Mouse (Mus musculus): ENCODE data around the gene Tgfbr1.
"Not testable (repeated sequence)": the region's sequence is repeated elsewhere in the genome, so short reads cannot be mapped to it uniquely, and the experiment has no call there.

Gene Tgfbr1

GRCm38 (mm10) chr4:47349759-47350158 lies 3.3 kb upstream of the Tgfbr1 start:
- no peak for DNase-seq

DNA sequence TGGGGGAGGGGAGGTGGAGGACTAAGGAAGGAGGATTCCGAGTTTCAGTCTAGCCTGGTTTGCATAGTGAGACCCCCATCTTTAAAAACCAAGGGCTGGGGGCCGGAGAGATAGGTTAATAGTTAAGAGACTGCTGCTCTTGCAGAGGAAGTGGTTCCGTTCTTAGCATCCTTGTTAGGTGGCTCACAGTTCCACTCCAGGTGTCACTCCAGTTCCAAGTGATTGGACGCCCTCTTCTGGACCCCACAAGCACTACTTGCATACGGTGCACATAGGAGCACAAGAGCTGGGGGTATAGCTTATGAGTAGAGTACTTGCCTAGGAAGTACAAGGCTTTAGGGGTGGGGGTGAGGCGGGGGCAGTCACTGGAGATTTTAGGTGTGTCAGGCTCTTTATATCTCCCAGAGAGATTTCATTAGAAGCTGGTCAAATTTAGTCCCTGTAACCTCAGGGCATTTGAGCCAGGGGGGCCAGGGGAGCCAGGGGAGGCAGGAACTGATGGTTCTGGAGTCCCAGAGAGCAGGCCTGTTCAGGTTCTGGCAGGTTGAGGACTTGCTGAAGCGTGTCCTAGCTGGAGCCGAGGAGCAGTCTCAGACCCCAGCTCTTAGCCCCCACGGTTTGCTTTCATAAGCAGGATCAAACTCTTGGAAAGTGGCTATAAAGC lies 1.5 kb upstream of the Tgfbr1 start:
- no peak for DNase-seq

DNA sequence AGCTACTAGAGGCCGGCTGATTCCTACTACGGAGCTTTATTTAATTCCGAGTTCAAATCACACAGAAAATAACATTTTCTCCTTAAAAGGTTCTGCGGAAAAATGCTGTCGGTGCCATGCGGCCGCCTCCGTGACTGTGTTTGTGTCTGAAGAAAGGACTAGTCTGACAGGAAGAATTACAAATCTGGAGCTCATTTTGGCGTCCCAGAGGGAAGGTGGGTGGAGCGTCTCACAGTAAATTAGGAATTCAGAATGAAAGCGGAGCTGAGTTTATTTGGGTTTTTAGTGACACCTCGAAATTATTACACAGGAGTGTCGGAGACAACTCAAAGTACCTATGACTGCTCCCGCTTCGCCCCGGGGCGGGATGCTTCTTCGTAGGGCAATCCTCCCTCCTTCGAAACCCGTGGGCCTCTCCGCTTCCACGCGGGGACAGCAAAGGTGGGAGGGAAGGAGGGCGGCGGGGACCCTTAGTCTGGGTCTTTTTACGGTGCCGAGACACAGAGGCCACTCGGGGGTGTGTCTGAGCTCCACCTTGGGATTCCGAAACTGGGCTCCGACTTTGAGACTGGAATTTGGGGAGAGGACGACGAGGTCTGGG lies 861 bp upstream of the Tgfbr1 start:
- peak; percentile 87 for DNase-seq

- DNase-seq = peak; percentile 6
These were observed 542 bp downstream of the Tgfbr1 start for GRCm38 (mm10) chr4:47353416-47354111.

- DNase-seq = no peak
These were observed 1.3 kb downstream of the Tgfbr1 start for GRCm38 (mm10) chr4:47354304-47354703.

- DNase-seq = no peak
These were observed 9.6 kb downstream of the Tgfbr1 start for GRCm38 (mm10) chr4:47362662-47363061.

DNA sequence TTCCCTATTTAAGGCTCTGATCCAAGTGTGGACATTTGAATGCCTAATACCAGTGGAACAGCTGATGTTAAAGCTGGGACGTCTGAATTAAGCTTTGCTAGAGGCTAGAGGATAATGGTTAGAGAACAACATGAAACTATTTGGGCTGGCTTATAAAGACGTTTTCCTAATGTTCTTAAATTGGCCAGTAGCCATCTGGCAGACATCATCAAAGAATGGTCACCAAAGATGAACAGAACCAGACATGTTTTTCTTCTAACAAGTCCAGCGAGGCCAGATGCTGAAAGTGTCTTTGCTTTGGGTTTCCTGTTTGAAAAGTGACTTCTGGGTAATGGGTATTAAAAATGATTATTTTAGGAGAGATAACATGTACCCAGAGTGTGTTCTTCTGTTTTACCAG lies 10.1 kb downstream of the Tgfbr1 start:
- no peak for DNase-seq

GRCm38 (mm10) chr4:47368717-47369116 lies 15.7 kb downstream of the Tgfbr1 start:
- no peak for DNase-seq

- no peak for DNase-seq
These were observed 25.7 kb downstream of the Tgfbr1 start for GRCm38 (mm10) chr4:47378716-47379115.

DNA sequence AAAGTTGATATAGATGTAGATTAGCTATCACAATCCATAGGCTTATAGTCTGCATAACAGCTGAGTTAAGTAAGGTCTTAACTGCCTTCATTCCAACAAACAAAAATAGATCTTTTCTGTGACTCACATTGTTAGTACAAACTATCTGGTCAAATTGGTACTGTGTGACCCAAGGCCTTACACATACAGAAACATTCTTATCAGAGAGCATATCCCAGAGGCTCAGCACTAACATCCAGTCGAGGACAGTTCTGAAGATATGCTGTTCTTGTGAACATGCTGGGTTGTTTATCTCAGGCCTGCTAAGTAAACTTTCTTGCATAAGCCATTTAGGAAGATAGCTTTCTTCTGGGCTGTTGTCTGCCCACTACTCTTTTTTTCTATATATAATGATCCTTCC lies 29.4 kb downstream of the Tgfbr1 start:
- DNase-seq = no peak

DNA sequence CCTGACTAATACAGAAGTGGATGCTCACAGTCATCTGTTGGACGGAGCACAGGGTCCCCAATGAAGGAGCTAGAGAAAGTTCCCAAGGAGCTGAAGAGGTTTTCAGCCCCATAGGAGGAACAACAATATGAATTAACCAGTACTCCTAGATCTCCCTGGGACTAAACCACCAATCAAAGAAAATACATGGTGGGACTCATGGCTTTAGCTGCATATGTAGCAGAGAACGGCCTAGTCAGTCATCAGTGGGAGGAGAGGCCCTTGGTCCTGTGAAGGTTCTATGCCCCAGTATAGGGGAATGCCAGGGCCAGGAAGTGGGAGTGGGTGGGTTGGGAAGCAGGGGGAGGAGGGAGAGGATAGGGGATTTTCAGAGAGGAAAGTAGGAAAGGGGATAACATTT lies 38.9 kb downstream of the Tgfbr1 start:
- not testable (repeated sequence) for DNase-seq

GRCm38 (mm10) chr4:47396251-47396650 lies 43.2 kb downstream of the Tgfbr1 start:
- no peak for DNase-seq

DNA sequence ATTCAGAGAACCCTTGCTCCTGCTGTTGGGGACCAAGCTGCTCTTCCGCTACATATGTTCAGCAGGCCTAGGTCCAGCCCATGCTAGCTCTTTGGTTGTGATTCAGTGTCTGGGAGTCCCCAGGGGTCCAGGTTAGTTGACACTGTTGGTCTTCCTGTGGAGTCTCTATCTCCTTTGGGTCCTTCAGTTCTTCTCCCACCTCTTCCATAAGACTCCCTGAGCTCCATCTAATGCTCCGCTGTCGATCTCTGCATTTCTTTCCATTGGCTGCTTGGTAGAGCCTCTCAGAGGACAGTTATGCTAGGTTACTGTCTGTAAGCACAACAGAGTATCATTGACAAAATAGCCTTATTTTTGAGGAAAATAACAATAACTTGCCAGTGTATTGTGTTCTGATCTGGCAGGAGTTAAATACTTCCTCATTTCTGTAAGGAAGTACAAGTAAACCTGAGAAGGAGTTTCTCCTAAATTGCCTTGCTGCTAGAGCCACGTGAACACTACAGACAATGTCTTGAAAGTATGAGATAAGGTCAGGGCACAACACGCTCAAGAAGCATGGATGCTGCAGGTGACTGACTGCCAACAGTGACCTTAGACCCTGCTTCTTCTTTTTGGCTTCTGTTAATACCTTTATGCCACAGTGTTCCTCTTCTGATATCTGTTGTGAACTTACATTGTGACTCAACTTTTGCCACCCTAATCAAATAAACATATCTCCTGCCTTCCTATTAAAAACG lies 45.1 kb downstream of the Tgfbr1 start:
- DNase-seq = no peak

DNA sequence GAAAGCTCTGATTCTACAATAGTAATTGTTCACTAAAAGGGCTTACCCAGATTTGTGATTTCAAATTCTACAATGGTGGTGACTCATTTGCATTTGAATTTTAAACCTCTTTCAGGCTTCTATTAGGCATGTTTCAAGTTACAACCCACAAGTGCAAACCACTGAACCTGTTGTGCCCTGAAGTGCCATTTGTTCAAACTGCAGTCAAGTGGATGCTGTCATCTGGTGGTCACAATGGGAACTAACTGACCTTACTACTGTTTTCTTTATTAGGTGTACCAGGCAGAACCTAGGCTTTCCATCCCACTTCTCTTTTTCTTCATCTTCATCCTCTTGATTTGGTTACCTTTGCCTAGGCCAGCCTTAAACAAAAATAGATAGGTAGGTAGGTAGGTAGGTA lies 46.8 kb downstream of the Tgfbr1 start:
- peak; percentile 15 for DNase-seq

GRCm38 (mm10) chr4:47400314-47400713 lies 47.3 kb downstream of the Tgfbr1 start:
- DNase-seq = no peak

DNA sequence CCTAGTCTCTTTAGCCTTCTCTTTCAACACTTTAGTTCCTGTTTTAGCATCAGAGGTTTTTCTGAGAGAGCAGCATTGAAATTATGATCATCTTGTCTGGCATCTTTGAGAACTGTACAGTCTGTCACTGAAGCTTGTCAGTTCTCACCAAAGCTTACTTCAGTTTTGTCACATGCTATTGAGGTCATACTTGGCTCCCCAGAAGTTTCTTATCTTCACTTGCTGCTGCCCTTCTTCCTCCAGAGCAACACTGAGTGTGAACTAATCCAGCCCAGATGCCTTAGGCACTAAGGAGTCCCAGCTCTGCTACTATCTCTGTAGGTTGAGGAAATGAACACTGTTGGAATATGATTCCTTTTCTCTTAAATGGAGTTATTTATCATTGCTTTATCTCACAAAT lies 49.2 kb downstream of the Tgfbr1 start:
- DNase-seq = no peak

DNA sequence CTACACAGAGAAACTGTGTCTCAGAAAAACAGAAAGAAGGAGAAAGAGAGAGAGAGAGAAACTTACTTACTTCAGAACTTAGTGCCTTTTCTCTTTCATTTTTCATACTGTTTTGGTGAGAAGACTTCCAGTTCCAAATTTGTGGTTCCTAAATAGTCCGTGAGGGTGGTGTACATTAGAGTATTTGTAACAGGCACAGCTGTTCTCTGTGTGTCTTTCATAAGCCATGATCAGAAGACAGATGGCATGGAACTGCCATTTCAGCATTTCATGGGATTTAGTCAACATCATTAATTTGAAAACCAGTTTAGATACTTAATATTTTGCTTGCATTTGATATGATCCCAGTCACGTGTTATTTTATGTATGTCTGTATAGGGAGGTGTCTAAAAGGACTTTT lies 51.5 kb downstream of the Tgfbr1 start:
- DNase-seq = no peak

DNA sequence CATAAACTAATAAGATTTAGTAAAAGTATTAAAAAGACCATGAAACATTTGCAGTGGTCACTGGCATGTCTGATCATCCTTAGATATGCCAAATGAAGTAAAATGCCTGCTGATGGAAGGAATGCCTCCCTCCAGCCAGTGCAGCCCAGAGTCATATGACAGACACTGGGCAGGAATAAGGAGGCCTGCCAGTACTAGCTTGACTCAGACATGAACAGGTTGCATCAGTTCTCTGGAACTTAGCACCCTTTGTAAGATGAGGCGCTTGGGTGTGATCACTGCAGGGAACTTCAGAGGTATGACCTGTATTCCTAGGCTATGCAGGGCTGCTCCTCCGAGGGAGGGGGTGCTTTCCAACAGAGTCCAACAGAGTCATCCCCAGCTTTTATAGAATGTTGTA lies 54.1 kb downstream of the Tgfbr1 start:
- no peak for DNase-seq

GRCm38 (mm10) chr4:47417871-47418270 lies 64.8 kb downstream of the Tgfbr1 start:
- no peak for DNase-seq

GRCm38 (mm10) chr4:47419268-47419973 lies 66.4 kb downstream of the Tgfbr1 start:
- DNase-seq = no peak

DNA sequence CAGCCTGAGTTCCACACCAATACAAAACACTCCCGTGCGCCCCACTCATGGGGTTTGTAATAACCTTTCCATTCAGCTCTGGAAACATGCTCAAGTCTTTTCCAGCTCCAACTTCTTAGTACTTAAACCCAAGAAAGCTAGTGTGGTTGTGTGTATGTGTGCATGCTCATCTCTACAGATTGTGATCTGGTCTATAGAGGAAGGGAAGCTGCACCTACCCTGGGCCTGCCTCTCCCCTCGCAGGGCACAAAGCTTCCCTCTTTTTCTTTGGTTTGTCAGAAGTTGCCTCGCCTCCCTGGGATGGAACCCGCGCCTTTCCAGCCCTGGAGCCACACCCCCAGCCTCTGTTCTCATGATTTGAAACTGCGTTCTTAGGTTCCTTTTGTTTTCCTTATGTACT lies 67.2 kb downstream of the Tgfbr1 start:
- no peak for DNase-seq

- no peak for DNase-seq
These were observed 69.2 kb downstream of the Tgfbr1 start for GRCm38 (mm10) chr4:47422194-47422593.

DNA sequence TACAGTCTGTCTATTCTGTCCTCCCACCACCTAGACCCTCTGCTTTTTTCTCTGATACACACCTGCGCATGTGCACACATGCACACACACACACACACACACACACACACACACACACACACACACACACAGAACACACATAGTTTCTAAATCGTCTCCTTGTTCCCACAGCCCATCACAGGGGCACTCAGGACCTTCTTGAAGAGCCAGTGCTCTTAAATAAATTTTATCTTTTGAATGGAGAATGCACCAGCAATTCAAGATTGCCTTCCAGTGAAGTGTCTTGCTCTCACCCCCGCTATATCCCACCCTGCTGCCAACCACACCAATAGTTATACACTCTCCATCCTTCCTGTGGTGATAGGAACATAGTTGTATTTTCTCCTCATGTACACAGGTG lies 69.9 kb downstream of the Tgfbr1 start:
- DNase-seq = no peak

Data from right cerebral cortex, adult 18-20 months (tissue).